Mouse (Mus musculus) limb, embryonic 10.5 days (tissue): ENCODE results near the gene Ctrb1. TPM values are rescaled to one million over a fixed set of nuclear protein-coding genes. Genes with fewer than 3 reads are reported as not detected.
A peak's percentile ranks its signal among the peaks of the same experiment; 100 is the strongest.
"Not testable (repeated sequence)": the region's sequence is repeated elsewhere in the genome, so short reads cannot be mapped to it uniquely, and the experiment has no call there.

Experiments used
- DNase-seq: peaks from one replicate; pipeline ENCODE4 v3.0.0-alpha.2; 2017; ENCODE audit warnings: low spot score
- H3K27ac ChIP-seq: fragments of 300-500 bp; sonication (generic); 2 replicates; pipeline ENCODE4 v1.5.1; 2016; ENCODE audit warnings: mild to moderate bottlenecking
- H3K27me3 ChIP-seq: fragments of 300-500 bp; sonication (generic); 2 replicates; pipeline ENCODE4 v1.6.1; 2016; ENCODE audit warnings: low read depth, mild to moderate bottlenecking; ENCODE audit not compliant: poor library complexity, severe bottlenecking
- H3K36me3 ChIP-seq: fragments of 300-500 bp; sonication (generic); 2 replicates; pipeline ENCODE4 v1.6.1; 2016; ENCODE audit warnings: mild to moderate bottlenecking, moderate library complexity
- H3K4me1 ChIP-seq: fragments of 300-500 bp; sonication (generic); 2 replicates; pipeline ENCODE4 v1.6.1; 2016
- H3K4me3 ChIP-seq: fragments of 300-500 bp; sonication (generic); 2 replicates; pipeline ENCODE4 v1.5.1; 2016; ENCODE audit warnings: mild to moderate bottlenecking, moderate library complexity
- H3K9me3 ChIP-seq: fragments of 300-500 bp; sonication (generic); replicated peaks from 2 replicates; pipeline ENCODE4 v1.6.1; 2016; ENCODE audit warnings: mild to moderate bottlenecking
- WGBS: fragments of 180-500 bp; shearing (Covaris S2); methylation state at CpG from one replicate; pipeline ENCODE4 v1.1.7; 2016; 5-methylcytosine and 5-hydroxymethylcytosine counted together
- polyA plus RNA-seq: library from polyadenylated mRNA; unstranded; fragments of >200 nt; fragmentation: Nextera tagmentation; extraction: Ambion mirVana; gene quantifications from 2 replicates; pipeline ENCODE4 v1.2.1, GENCODE M21; 2016

Gene Ctrb1
- polyA plus RNA-seq, 1 experiment from 2014 or later = not detected

DNA sequence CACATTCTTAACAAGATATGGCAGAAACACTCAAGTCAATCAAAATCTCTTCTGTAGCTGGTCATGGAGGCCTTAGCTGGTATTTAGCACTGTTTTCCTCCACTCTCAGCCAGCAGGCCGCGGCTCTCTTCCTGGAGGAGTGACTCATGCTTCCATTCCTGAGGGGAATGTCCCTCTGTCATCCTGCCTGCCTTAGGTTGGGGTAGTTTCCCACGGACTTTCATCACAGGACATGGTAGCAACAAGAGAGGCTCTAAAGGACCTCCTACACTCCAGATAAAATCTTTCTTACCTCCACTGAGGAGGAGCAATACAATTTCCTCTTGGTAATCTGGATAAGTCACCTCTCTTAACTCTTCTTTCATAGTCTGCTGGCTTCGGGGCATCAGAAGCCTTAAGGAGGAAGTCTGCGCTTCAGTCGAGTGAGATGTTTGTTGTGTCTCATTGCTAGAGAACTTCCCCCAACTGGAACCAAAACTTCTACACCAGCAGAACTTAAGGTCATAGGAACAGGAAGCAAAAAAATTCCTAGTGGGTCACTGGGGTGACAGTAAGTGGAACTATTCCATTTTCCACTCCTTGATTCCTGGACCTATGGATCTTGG is 31.9 kb downstream of the Ctrb1 start:
- Histone ChIP-seq H3K4me3 (no peak overlapping the region), H3K27ac (no peak overlapping the region), H3K4me1 (no peaks in the 10 kb centered on the region), H3K36me3 (peaks cover 22% of the 10 kb centered on the region), H3K9me3 (no peaks in the 10 kb centered on the region), H3K27me3 (no peaks in the 10 kb centered on the region)
- WGBS = 86% methylated on average over 6 of the region's 6 CpGs
- DNase-seq = no peak

DNA sequence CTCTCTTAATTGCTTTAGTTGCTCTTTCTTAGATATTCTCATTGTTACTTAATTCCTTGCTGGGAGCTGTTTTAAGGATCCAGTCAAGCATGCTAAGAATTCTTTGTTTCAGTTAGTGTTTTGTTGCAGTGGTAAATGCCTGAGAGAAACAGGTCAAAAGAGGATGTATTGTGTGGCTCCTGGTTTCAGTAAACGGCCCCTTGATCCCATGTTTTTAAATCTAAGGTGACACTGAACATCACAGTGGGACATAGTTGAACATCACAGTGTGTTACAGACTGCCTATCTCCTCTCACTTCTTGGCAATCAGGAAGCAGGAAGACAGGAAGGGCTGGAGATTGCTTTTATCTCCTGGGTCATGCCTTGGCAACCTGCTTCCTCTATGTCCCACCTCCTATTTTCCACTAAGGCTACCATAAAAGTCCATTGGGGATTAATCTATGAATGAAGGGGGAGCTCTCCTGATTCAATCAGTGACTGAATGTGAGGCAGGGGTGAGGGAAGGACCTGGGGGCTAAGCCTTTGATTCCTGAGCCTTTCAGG is 33.4 kb downstream of the Ctrb1 start:
- Histone ChIP-seq H3K4me3 (no peak overlapping the region), H3K27me3 (no peaks in the 10 kb centered on the region), H3K4me1 (no peaks in the 10 kb centered on the region), H3K9me3 (no peaks in the 10 kb centered on the region), H3K27ac (no peak overlapping the region), H3K36me3 (peaks cover 24% of the 10 kb centered on the region)
- WGBS = 67% methylated on average over 1 of the region's 1 CpGs
- DNase-seq = no peak

DNA sequence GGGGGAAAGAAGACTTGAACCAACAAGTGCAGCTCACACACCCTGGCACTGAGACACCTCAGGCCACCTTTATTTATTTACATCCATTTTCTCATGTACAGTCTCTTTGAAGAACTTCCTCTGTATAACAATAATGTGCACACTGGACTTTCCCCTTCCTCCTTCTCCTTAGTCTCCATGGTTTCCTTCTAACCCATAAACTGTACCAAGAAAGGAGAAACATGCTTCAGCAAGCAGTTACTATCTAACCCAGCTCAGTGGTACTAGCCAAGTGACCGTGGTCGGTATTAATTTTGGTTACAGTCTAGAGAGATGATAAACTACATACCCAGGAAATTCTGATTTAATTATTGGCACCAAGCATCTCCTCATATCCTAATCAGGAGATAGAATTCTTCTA is 37.3 kb downstream of the Ctrb1 start:
- Histone ChIP-seq H3K36me3 (peaks cover 3% of the 10 kb centered on the region; the same call in 1 of the 2 replicates), H3K27me3 (no peaks in the 10 kb centered on the region), H3K9me3 (no peaks in the 10 kb centered on the region), H3K4me3 (no peak overlapping the region), H3K4me1 (0 out of 2 replicates have a peak, but pooled peaks cover 5% of the 10 kb centered on the region), H3K27ac (no peak overlapping the region)
- 97% methylated on average over 2 of the region's 2 CpGs for WGBS
- no peak for DNase-seq

DNA sequence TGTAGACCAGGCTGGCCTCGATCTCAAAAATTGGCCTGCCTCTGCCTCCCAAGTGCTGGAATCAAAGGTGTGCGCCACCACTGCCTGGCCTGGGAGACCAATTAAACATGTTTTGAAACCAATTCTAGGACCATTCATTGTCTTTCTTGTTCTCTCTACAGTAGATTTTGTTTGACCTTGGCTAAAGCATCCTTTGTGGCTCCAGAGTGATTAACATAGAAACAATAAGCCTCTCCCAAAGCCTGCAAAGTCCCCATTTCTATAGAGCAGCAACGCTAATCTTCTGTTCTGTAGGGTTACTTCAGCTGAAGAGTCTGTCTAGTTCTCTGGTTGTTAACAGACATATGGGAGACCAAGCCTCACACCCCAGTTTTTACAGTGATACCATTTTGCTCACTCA is 40.2 kb downstream of the Ctrb1 start:
- Histone ChIP-seq H3K27ac (no peak overlapping the region), H3K4me3 (no peak overlapping the region), H3K9me3 (no peaks in the 10 kb centered on the region), H3K36me3 (peaks cover 19% of the 10 kb centered on the region; the same call in 1 of the 2 replicates), H3K27me3 (no peaks in the 10 kb centered on the region), H3K4me1 (0 out of 2 replicates have a peak, but pooled peaks cover 5% of the 10 kb centered on the region)
- no peak for DNase-seq
- 87% methylated on average over 3 of the region's 3 CpGs for WGBS

DNA sequence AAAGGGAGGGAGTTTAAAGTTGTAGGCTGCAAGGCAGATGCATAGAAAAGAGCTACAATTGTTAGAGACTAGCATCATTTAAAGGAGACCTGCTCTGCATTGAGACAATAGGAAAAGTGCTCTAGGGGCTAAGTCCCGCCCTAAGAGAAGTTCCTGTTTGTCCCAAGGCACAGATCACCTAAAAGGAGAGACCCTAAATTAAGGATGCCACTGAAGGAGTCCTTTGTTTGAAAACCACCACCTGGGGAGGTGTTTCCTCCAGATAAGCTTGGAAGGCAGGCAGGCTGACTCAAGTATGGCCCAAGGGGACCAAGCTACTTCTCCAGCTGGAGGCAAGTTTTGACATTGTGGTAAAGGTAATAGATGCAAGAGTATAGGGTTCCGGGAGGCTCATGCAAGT is 42.0 kb downstream of the Ctrb1 start:
- DNase-seq = no peak
- 0 out of 2 replicates have a peak, but pooled peaks cover 5% of the 10 kb centered on the region for H3K4me1 ChIP-seq
- no peaks in the 10 kb centered on the region for H3K27me3 ChIP-seq
- no peak overlapping the region for H3K4me3 ChIP-seq
- peaks cover 19% of the 10 kb centered on the region; the same call in 1 of the 2 replicates for H3K36me3 ChIP-seq
- H3K9me3 ChIP-seq = no peaks in the 10 kb centered on the region
- 74% methylated on average over 2 of the region's 2 CpGs for WGBS
- no peak overlapping the region for H3K27ac ChIP-seq

DNA sequence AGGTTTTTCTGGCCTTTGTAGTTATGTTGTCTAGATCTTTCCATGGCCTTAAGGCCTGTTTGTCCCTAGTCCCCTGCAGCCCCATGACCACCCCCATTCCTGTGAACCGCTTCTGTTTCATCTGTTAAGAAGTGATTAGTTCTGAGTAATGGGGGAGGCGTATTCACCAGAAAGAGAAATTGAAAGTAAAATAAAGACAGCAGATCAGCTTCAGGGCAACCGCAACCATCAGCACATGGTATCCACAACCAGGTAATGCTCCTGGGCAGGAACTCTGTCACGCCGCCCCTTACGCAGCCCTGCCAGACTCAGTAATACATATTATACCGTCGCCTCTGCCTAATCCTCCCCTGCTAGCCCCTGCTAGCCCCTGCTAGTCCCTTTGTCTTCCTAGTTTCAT is 45.1 kb downstream of the Ctrb1 start:
- WGBS = 95% methylated on average over 8 of the region's 8 CpGs

DNA sequence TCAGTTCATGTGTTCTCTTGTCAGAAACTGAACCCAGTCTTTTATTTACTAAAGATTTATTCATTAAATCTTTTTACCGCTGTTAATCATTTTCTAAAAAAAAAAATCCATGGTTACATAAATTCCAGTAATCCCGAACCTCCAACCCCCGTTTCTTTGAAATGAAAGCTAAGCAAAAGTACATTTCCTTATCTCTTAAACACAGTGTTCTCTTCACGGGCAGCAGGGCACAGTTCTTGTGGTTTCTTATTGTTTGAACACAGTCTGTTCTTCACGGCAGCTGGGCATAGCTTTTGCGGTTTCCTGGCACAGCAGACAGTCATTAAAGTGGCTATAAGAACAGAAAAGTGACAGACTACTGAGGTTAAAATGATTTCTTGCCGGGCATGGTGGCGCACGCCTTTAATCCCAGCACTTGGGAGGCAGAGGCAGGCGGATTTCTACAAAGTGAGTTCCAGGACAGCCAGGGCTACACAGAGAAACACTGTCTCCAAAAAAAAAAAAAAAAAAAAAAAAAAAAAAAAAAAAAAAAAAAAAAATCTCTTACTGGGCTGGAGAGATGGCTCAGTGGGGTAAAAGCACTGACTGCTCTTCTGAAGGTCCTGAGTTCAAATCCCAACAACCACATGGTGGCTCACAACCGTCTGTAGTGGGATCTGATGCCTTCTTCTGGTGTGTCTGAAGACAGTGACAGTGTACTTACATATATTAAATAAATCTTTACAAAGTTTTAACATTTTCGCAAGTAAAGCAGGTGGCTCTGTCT is 46.3 kb downstream of the Ctrb1 start:
- peak overlapping the region; percentile 99; the same call in 1 of the 2 replicates for H3K27ac ChIP-seq
- peaks cover 13% of the 10 kb centered on the region for H3K4me1 ChIP-seq
- WGBS = 83% methylated on average over 12 of the region's 12 CpGs
- H3K27me3 ChIP-seq, DNase-seq, H3K9me3 ChIP-seq: not testable (repeated sequence)
- H3K36me3 ChIP-seq = peaks cover 17% of the 10 kb centered on the region; the same call in 1 of the 2 replicates
- peak overlapping the region; percentile 86 for H3K4me3 ChIP-seq

More for the DNA sequence above, 45.1 kb downstream of the Ctrb1 start:
- H3K4me1 ChIP-seq = peaks cover 13% of the 10 kb centered on the region
- no peak overlapping the region for H3K27ac ChIP-seq
- no peak overlapping the region for H3K4me3 ChIP-seq
- DNase-seq = no peak
- peaks cover 17% of the 10 kb centered on the region; the same call in 1 of the 2 replicates for H3K36me3 ChIP-seq
- no peaks in the 10 kb centered on the region for H3K9me3 ChIP-seq
- H3K27me3 ChIP-seq = no peaks in the 10 kb centered on the region

DNA sequence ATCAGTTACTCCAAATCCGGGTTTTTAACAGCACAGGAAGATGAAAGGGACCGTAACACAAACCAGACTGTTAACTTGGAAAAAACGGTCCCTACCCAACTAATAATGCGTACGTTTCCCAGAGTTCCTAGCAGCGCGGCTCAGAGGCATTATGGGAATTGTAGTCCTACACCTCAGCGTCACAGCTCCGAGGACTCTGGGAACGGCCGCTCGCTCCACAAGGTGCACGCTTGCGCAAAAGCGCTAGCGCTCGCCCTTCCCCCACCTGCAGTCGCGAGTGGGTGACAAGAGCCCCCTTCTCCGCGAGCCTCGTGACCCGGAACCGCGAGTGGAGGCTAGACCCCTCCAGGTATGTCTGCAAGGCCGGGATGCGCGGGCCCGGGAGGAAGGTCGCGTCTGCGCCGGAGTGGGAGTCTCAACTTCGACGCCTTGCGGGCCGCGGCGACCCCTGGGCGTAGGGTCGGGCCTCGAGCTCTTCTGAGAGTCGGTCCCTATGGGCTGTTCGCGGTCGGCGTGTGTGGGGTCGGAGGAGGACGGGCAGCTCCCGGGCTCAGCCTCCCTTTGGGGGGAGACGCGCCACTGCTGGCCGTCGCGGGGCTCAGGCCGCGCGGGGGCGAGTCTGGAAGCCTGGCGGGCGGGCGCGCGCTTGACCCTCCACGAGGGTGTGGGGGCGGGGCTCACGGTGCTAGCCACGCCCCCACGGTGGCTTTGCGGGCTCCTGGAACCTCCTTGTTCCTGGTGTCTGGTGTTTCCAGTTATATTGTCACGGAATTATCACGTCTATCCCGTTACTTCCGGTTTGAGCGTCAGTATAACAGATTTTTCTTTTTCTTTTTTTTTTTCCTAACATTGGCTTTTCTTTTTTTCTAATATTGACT is 47.3 kb downstream of the Ctrb1 start, which contains the start of gene Zfp1:
Zfp1 (plus strand) TSS at position 138 of the 878 bp plus-strand sequence.
- Histone ChIP-seq H3K27ac (peak within 1 kb of the TSS; percentile 99), H3K4me1 (peaks cover 8% of the 10 kb centered on the region), H3K27me3 (no peaks in the 10 kb centered on the region), H3K9me3 (no peaks in the 10 kb centered on the region), H3K4me3 (peak within 1 kb of the TSS; percentile 86), H3K36me3 (peaks cover 17% of the 10 kb centered on the region; the same call in 1 of the 2 replicates)
- WGBS = under 1% methylated on average over 75 of the region's 75 CpGs
- DNase-seq = peak; percentile 94

DNA sequence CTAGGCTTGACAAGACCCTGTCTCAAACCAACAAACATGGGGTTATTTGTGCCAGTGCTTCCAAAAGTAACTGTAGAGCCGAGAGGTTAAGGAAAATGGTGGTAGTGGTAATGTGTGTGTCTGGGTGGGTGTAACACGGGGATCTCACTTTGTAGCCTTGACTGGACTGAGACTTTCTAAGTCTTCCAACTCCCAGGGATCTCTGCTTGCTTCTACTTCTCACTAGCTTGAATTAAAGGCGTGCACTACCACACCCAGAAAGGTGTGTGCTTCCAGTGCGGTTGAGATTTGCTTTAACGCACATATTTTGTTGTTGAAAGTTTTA is 47.9 kb downstream of the Ctrb1 start:
- Histone ChIP-seq H3K36me3 (peaks cover 17% of the 10 kb centered on the region; the same call in 1 of the 2 replicates), H3K4me1 (peaks cover 8% of the 10 kb centered on the region), H3K27ac (peak overlapping the region; percentile 99), H3K4me3 (peak overlapping the region; percentile 86), H3K9me3 (no peaks in the 10 kb centered on the region), H3K27me3 (no peaks in the 10 kb centered on the region)
- DNase-seq = no peak
- WGBS = 10% methylated on average over 5 of the region's 5 CpGs

DNA sequence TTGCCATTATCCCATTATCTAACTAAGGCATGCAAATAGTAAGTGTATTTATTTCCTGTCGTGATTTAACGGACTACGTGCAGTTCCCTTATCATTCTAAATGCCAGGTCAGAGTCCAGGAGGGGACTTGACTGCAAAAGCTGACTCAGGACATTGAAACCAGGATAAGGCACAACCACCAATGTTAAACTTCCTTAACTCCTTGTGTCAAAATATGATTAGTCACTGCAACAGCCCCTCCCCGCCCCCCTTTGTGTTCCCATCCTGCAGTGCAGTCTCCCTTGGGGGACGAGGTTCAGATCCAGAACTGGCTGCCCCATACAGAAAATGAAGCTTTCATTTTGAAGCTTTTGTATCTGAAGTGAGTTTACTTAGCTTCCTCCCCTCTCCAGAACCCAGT is 48.3 kb downstream of the Ctrb1 start:
- peaks cover 8% of the 10 kb centered on the region for H3K4me1 ChIP-seq
- 70% methylated on average over 5 of the region's 5 CpGs for WGBS
- H3K27ac ChIP-seq = peak overlapping the region; percentile 99
- peak overlapping the region; percentile 86 for H3K4me3 ChIP-seq
- no peaks in the 10 kb centered on the region for H3K9me3 ChIP-seq
- H3K36me3 ChIP-seq = peaks cover 17% of the 10 kb centered on the region; the same call in 1 of the 2 replicates
- no peak for DNase-seq
- H3K27me3 ChIP-seq = no peaks in the 10 kb centered on the region

DNA sequence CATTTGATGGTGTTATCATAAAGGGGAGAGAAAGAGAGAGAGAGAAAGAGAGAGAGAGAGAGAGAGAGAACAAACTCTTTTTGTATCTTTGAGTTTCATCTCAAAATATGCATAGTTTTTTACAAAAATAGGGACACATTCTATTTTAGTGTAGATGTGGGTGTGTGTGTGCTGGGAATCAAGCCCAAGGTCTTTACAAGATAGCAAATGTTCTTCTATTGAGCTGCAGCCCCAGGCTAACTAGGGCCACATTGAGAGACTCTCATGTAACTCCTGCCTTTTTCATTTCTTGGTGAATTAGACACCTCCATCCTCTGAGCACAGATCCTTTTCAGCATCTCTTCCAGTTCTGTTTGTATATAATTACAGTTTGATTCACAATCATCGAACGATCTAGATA is 49.7 kb downstream of the Ctrb1 start:
- DNase-seq = no peak
- Histone ChIP-seq H3K27me3 (no peaks in the 10 kb centered on the region), H3K36me3 (peaks cover 5% of the 10 kb centered on the region; the same call in 1 of the 2 replicates), H3K4me3 (no peak overlapping the region), H3K4me1 (peaks cover 8% of the 10 kb centered on the region), H3K27ac (no peak overlapping the region), H3K9me3 (no peaks in the 10 kb centered on the region)
- WGBS = 93% methylated on average over 2 of the region's 2 CpGs

DNA sequence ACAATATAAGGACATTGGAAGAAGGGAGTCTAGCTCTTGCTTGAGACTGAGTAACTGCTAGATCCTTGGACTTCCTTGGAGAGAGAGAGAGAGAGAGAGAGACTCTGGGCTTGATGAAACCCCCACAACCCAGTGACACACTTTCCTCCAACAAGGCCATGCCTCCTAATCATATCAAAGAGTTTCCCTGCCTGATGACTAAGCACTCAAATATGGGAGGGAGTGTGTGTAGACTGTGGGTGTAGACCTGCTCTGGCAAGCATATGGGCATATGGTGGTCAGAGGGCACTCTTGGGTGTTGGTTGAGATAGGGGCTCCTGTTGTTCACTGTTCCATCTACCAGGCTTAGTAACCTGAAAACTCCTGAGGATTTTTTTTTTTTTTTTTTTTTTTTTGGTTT is 52.7 kb downstream of the Ctrb1 start:
- DNase-seq = no peak
- Histone ChIP-seq H3K27me3 (no peaks in the 10 kb centered on the region), H3K36me3 (no peaks in the 10 kb centered on the region), H3K27ac (no peak overlapping the region), H3K4me1 (peaks cover 8% of the 10 kb centered on the region), H3K9me3 (no peaks in the 10 kb centered on the region), H3K4me3 (no peak overlapping the region)
